Mouse (Mus musculus) embryonic facial prominence, embryonic 11.5 days (tissue): ENCODE data around the gene Ccdc38. TPM values are rescaled to one million over a fixed set of nuclear protein-coding genes. Genes with fewer than 3 reads are reported as not detected.
A peak's percentile ranks its signal among the peaks of the same experiment; 100 is the strongest.

Experiments used
- ATAC-seq: fragments of 200-750 bp; cut with Nextera tagmentation; replicated peaks from 2 replicates; pipeline ENCODE4 v1.8.0; 2017; ENCODE audit warnings: low read depth; ENCODE audit not compliant: insufficient number of reproducible peaks, low FRiP score, low TSS enrichment
- DNase-seq: peaks from one replicate; pipeline ENCODE4 v3.0.0-alpha.2; 2015; ENCODE audit warnings: low spot score
- H3K27ac ChIP-seq: fragments of 300-500 bp; sonication (generic); replicated peaks from 2 replicates; pipeline ENCODE4 v1.5.1; 2014; ENCODE audit warnings: mild to moderate bottlenecking, low read depth, low read length, control low read depth
- H3K27me3 ChIP-seq: fragments of 300-500 bp; sonication (generic); 2 replicates; pipeline ENCODE4 v1.6.1; 2014; ENCODE audit warnings: mild to moderate bottlenecking, low read length, moderate library complexity, mixed read lengths; ENCODE audit not compliant: control insufficient read depth, insufficient read depth
- H3K36me3 ChIP-seq: fragments of 300-500 bp; sonication (generic); replicated peaks from 2 replicates; pipeline ENCODE4 v1.6.1; 2014; ENCODE audit warnings: low read depth, mild to moderate bottlenecking, low read length, moderate library complexity, mixed read lengths; ENCODE audit not compliant: control insufficient read depth, insufficient read depth
- H3K4me1 ChIP-seq: fragments of 300-500 bp; sonication (generic); 2 replicates; pipeline ENCODE4 v1.6.1; 2014; ENCODE audit warnings: low read length, mixed read lengths; ENCODE audit not compliant: control insufficient read depth, insufficient read depth
- H3K4me2 ChIP-seq: fragments of 300-500 bp; sonication (generic); 2 replicates; pipeline ENCODE4 v1.6.1; 2014; ENCODE audit warnings: low read depth, mild to moderate bottlenecking, control low read depth, low read length, moderate library complexity
- H3K4me3 ChIP-seq: fragments of 300-500 bp; sonication (generic); 2 replicates; pipeline ENCODE4 v1.5.1; 2014; ENCODE audit warnings: low read depth, low read length, control low read depth
- H3K9ac ChIP-seq: fragments of 300-500 bp; sonication (generic); replicated peaks from 2 replicates; pipeline ENCODE4 v1.6.1; 2014; ENCODE audit warnings: mild to moderate bottlenecking, control low read depth, low read length
- H3K9me3 ChIP-seq: fragments of 300-500 bp; sonication (generic); replicated peaks from 2 replicates; pipeline ENCODE4 v1.6.1; 2016; ENCODE audit warnings: mild to moderate bottlenecking, low read length, inconsistent platforms, mixed read lengths; ENCODE audit not compliant: control insufficient read depth
- WGBS: fragments of 180-500 bp; shearing (Covaris S2); extraction: QIAGEN DNeasy Blood & Tissue Kit; methylation state at CpG from one replicate; pipeline ENCODE4 v1.1.7; 2014; 5-methylcytosine and 5-hydroxymethylcytosine counted together
- polyA plus RNA-seq: library from polyadenylated mRNA; unstranded; fragments of >200 nt; fragmentation: Nextera tagmentation; extraction: Ambion mirVana; gene quantifications from 2 replicates; pipeline ENCODE4 v1.2.1, GENCODE M21; 2014

The Ccdc38 gene
- polyA plus RNA-seq, result 0.43 and 0.46 TPM in 2 replicates

DNA sequence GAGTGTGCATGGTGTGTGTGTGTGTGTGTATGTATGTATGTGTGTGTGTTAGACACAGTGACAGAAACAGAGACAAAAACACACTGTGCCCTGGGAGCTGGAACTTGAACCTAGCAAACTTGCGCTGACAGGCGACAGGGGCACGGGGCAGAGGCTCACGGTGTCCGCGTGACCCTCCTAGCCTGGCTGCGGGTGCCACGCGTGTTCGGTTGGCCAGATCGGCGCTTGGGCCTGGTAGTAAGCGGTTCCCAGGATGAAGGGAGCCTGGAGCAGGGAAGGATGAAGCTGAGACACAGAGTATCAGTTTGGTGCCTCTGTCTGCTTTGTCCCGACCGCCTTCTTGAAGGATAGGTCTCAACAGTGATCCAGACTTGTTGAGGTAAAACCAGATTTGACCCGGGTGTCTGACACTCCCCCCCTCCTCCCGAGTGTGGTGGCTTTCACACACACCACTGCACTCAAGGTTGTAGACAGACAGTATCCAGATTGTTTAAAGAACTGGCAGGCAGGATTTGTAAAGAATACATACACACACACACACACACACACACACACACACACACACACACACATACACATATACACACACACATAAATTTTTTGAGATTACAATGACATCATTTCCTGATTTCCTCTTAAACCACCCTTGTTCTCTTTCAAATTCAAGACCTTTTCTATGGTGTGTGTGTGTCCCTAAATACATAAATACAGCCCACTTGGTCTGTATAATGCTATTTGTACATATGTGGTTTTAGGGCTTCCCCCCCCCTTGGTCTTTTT, at the start of gene Ccdc38:
Gene Ccdc38, plus strand, starts transcription at position 202 of the 780 bp plus-strand sequence.
- H3K27ac ChIP-seq, result no peak within 1 kb of the TSS
- H3K4me1 ChIP-seq, result no peaks in the 10 kb centered on the region
- peak within 1 kb of the TSS; percentile 45 for H3K9ac ChIP-seq
- H3K36me3 ChIP-seq, result no peaks in the 10 kb centered on the region
- H3K27me3 ChIP-seq, result no peaks in the 10 kb centered on the region
- peak within 1 kb of the TSS; percentile 32 for H3K4me3 ChIP-seq
- no peaks in the 10 kb centered on the region for H3K9me3 ChIP-seq
- WGBS, result 69% methylated on average over 17 of the region's 17 CpGs
- ATAC-seq (peak; percentile 26; the same call in 1 of the 2 replicates), DNase-seq (no peak)
- peak within 1 kb of the TSS; percentile 81 for H3K4me2 ChIP-seq

DNA sequence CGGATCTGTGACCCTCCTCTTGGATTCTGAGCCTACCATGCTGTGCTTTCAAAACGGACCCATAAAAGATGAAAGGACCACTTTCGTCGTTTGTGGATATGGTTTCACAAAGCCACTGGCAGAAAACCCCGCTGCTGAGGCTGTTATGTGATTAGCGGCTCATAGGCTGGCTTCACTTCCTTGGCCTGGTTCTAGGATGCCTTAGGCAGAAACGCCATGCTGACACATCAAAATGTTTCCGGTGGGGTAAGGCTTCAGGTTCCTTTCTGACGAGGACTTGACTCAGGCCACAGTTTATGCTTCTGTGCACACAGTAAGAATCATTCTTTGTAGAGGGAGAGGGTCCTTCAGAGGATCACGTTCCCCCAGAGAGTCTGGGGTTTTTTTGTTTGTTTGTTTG, 39.6 kb upstream of the Ccdc38 start:
- Histone ChIP-seq H3K27me3 (no peaks in the 10 kb centered on the region), H3K9me3 (no peaks in the 10 kb centered on the region), H3K27ac (no peak overlapping the region), H3K4me2 (no peak overlapping the region), H3K4me1 (no peaks in the 10 kb centered on the region), H3K4me3 (no peak overlapping the region), H3K9ac (no peak overlapping the region), H3K36me3 (no peaks in the 10 kb centered on the region)
- ATAC-seq (no peak), DNase-seq (peak; percentile 50)
- WGBS, result 26% methylated on average over 10 of the region's 10 CpGs

DNA sequence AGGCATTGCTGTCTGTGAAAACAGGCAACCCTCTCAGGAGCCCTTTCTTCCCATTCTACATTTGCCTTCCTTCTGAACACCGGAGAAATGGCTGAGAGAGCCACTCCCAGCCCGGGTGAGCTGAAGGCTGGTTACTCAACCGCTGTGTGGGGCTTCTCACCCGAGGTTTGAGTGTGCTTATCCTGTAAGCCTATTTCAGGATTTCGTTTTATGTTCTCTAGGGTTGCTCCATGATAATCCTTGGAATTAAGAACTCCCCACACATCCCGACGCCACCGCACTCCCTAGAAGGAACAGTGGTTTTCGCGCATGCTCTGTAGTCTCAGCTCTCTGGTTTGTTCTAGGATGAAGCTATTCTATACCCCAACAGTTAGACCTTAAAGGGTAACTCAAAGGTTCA, 39.1 kb upstream of the Ccdc38 start:
- no peaks in the 10 kb centered on the region for H3K36me3 ChIP-seq
- H3K4me2 ChIP-seq, result no peak overlapping the region
- 68% methylated on average over 10 of the region's 10 CpGs for WGBS
- no peak overlapping the region for H3K4me3 ChIP-seq
- H3K9ac ChIP-seq, result no peak overlapping the region
- no peaks in the 10 kb centered on the region for H3K9me3 ChIP-seq
- H3K27me3 ChIP-seq, result no peaks in the 10 kb centered on the region
- DNase-seq, result no peak
- no peaks in the 10 kb centered on the region for H3K4me1 ChIP-seq
- H3K27ac ChIP-seq, result no peak overlapping the region
- no peak for ATAC-seq

DNA sequence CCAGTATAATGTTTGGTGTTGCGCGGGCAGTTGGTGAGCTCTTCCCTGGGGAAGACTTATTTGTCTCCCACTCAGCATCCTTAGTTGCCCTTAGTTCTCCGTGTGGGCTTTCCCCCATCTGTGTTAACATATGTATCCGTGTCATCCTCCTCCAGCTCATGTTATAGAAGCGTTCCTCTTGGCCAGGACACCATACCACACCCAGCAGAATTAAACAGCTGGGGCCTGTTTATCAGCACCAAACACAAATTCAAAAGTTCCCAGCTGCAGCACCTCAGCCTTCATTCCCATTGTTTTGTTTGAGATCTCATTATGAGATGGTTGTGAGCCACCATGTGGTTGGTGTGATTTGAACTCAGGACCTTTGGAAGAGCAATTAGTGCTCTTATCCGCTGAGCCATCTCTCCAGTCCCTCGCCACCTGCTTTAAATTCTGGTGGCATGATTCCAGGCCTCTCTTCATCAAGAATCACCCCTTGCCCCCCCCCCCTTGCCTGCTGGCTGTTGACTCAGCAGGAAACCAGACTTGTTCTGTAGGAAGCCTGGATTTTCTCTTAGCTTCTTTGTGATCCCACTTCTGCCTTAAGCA, 32.0 kb upstream of the Ccdc38 start:
- Histone ChIP-seq H3K27ac (no peak overlapping the region), H3K4me1 (no peaks in the 10 kb centered on the region), H3K9ac (no peak overlapping the region), H3K4me3 (no peak overlapping the region), H3K36me3 (no peaks in the 10 kb centered on the region), H3K9me3 (no peaks in the 10 kb centered on the region), H3K27me3 (no peaks in the 10 kb centered on the region), H3K4me2 (no peak overlapping the region)
- DNase-seq (no peak), ATAC-seq (no peak)
- 74% methylated on average over 7 of the region's 7 CpGs for WGBS

DNA sequence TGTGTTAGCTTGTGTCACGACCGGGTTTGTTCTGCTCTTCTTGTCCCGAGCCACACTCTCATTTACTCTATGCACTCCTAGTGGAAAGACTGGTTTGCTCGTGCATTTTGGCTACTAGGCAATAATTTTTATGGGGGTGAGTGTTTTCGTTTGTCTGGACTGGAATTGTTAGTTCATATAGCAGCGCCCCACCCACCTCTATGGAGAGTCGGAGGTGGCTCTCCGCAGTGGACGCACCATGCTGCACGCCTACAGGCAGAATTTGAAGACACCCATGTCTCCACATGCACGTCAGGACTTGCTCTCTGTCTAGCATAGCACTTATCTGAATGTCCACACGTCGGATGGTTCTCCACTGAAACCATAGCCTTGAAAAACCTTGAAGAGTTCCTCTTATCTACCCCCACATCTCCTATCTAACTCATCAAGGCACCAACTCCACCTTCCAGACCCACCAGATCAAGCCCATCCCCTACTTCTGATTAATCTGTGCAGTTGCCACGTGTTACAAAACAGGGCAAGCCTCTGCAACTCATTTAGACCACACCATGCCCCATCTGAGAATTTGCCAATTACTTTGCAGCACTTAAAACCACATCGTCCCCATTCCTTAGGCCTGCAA, 30.8 kb upstream of the Ccdc38 start:
- DNase-seq (no peak), ATAC-seq (no peak)

DNA sequence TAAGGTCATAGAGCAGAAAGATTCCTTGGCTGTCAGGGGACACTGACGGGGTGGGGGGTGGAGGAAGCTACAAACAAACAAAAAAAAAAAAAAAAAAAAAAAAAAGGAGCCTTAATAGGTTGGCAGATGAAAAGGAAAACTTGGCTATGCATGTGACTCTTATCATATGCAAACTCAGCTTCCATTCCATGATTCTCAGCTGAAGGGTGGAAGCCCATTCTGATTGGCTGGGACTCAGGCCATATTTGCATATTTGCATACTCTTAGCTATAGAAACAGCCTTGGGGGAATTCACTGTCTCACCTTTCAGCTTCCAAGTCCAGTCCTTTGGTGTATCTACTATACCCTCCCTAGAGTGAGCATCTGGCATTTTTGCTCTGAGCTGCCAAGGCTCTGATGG, 25.0 kb upstream of the Ccdc38 start:
- Histone ChIP-seq H3K4me1 (no peaks in the 10 kb centered on the region), H3K9ac (no peak overlapping the region), H3K36me3 (no peaks in the 10 kb centered on the region), H3K4me3 (no peak overlapping the region), H3K27ac (no peak overlapping the region), H3K9me3 (no peaks in the 10 kb centered on the region), H3K4me2 (no peak overlapping the region), H3K27me3 (no peaks in the 10 kb centered on the region)
- DNase-seq (no peak), ATAC-seq (no peak)
- WGBS, result 40% methylated on average over 1 of the region's 1 CpGs

More for the DNA sequence above, 30.8 kb upstream of the Ccdc38 start:
- no peak overlapping the region for H3K4me2 ChIP-seq
- H3K9me3 ChIP-seq, result no peaks in the 10 kb centered on the region
- H3K27me3 ChIP-seq, result no peaks in the 10 kb centered on the region
- H3K27ac ChIP-seq, result no peak overlapping the region
- no peaks in the 10 kb centered on the region for H3K36me3 ChIP-seq
- H3K4me1 ChIP-seq, result no peaks in the 10 kb centered on the region
- no peak overlapping the region for H3K9ac ChIP-seq
- H3K4me3 ChIP-seq, result no peak overlapping the region
- 84% methylated on average over 15 of the region's 15 CpGs for WGBS

DNA sequence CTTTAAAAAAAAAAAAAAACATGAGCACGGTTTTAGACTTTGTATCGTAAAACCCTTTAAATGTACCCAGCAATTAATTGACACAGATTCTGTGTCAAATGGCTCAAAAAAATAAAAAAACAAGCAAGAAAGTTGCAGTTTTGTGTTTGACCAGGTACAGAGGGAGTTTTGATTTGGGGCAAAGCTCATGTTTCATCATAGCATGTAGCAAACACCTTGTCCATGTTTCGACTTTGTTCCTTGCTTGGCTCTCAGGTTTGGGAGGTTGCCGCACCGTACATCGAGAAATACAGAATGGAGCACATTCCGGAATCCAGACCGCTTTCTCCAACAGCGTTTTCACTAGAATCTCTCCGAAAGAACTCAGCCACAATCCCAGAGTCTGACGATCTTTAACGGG, 24.5 kb upstream of the Ccdc38 start:
- no peaks in the 10 kb centered on the region for H3K9me3 ChIP-seq
- DNase-seq (no peak), ATAC-seq (no peak)
- no peaks in the 10 kb centered on the region for H3K36me3 ChIP-seq
- no peak overlapping the region for H3K9ac ChIP-seq
- 87% methylated on average over 12 of the region's 12 CpGs for WGBS
- H3K4me2 ChIP-seq, result no peak overlapping the region
- no peak overlapping the region for H3K4me3 ChIP-seq
- H3K27me3 ChIP-seq, result no peaks in the 10 kb centered on the region
- H3K4me1 ChIP-seq, result no peaks in the 10 kb centered on the region
- H3K27ac ChIP-seq, result no peak overlapping the region

DNA sequence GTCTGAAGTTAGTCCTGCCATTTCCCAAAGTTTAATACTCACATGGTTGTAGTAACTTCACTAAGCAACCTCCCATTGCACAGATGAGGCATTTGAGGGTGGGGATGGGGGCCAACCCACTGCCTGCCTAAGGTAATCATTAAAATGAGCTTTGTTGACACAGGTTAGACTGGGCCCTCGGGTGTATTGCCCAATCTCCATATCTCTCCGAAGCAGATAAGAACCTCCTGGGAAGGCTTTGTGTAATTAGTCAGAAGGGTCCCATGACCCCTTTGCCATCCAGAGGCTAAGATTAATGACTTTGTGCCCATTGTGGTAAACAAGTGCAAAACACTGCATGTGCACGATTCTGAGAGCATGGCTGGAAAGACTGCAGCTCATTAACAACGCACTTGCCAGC, 22.7 kb upstream of the Ccdc38 start:
- no peak overlapping the region for H3K9ac ChIP-seq
- H3K27ac ChIP-seq, result no peak overlapping the region
- H3K4me3 ChIP-seq, result no peak overlapping the region
- no peaks in the 10 kb centered on the region for H3K4me1 ChIP-seq
- ATAC-seq (no peak), DNase-seq (no peak)
- no peaks in the 10 kb centered on the region for H3K27me3 ChIP-seq
- no peaks in the 10 kb centered on the region for H3K36me3 ChIP-seq
- 69% methylated on average over 4 of the region's 4 CpGs for WGBS
- no peaks in the 10 kb centered on the region for H3K9me3 ChIP-seq
- H3K4me2 ChIP-seq, result no peak overlapping the region
